Mouse (Mus musculus) limb, embryonic 12.5 days (tissue): ENCODE results near the gene Rabepk. TPM values are rescaled to one million over a fixed set of nuclear protein-coding genes. Genes with fewer than 3 reads are reported as not detected.

ENCODE experiments used
- ATAC-seq: fragments of 200-750 bp; cut with Nextera tagmentation; 2 replicates; pipeline ENCODE4 v1.8.0; 2017; ENCODE audit warnings: low read depth, moderate TSS enrichment; ENCODE audit not compliant: insufficient number of reproducible peaks, insufficient read depth, low FRiP score, low TSS enrichment
- H3K27ac ChIP-seq: fragments of 300-500 bp; sonication (generic); 2 replicates; pipeline ENCODE4 v1.5.1; 2016; ENCODE audit warnings: mild to moderate bottlenecking, moderate library complexity
- H3K27me3 ChIP-seq: fragments of 300-500 bp; sonication (generic); 2 replicates; pipeline ENCODE4 v1.6.1; 2016; ENCODE audit warnings: mild to moderate bottlenecking, moderate library complexity
- H3K36me3 ChIP-seq: fragments of 300-500 bp; sonication (generic); 2 replicates; pipeline ENCODE4 v1.6.1; 2016; ENCODE audit warnings: mild to moderate bottlenecking, moderate library complexity
- H3K4me1 ChIP-seq: fragments of 300-500 bp; sonication (generic); replicated peaks from 2 replicates; pipeline ENCODE4 v1.6.1; 2016
- H3K4me2 ChIP-seq: fragments of 300-500 bp; sonication (generic); 2 replicates; pipeline ENCODE4 v1.6.1; 2016; ENCODE audit warnings: mild to moderate bottlenecking, moderate library complexity
- H3K4me3 ChIP-seq: fragments of 300-500 bp; sonication (generic); replicated peaks from 2 replicates; pipeline ENCODE4 v1.5.1; 2016; ENCODE audit warnings: mild to moderate bottlenecking
- H3K9ac ChIP-seq: fragments of 300-500 bp; sonication (generic); replicated peaks from 2 replicates; pipeline ENCODE4 v1.6.1; 2016; ENCODE audit warnings: mild to moderate bottlenecking, moderate library complexity
- H3K9me3 ChIP-seq: fragments of 300-500 bp; sonication (generic); 2 replicates; pipeline ENCODE4 v1.6.1; 2016; ENCODE audit warnings: mild to moderate bottlenecking, moderate library complexity
- WGBS: fragments of 180-500 bp; shearing (Covaris S2); methylation state at CpG from one replicate; pipeline ENCODE4 v1.1.7; 2016; 5-methylcytosine and 5-hydroxymethylcytosine counted together
- polyA plus RNA-seq: library from polyadenylated mRNA; unstranded; fragments of >200 nt; fragmentation: Nextera tagmentation; extraction: Ambion mirVana; gene quantifications from 2 replicates; pipeline ENCODE4 v1.2.1, GENCODE M21; 2016

Gene Rabepk
- polyA plus RNA-seq, 1 experiment from 2014 or later, result 33.4 TPM

GRCm38 (mm10) chr2:34739684-34740391 lies 59.9 kb downstream of the Rabepk start:
- Histone ChIP-seq H3K9ac (no peak overlapping the region), H3K27me3 (no peaks in the 10 kb centered on the region), H3K4me2 (no peak overlapping the region), H3K36me3 (peaks cover 9% of the 10 kb centered on the region; the same call in 1 of the 2 replicates), H3K4me1 (no peaks in the 10 kb centered on the region), H3K27ac (no peak overlapping the region), H3K4me3 (no peak overlapping the region), H3K9me3 (no peaks in the 10 kb centered on the region)
- ATAC-seq, result no peak
- 74% methylated on average over 1 of the region's 1 CpGs for WGBS

- no peak overlapping the region for H3K4me2 ChIP-seq
- H3K27me3 ChIP-seq, result no peaks in the 10 kb centered on the region
- no peak for ATAC-seq
- peaks cover 13% of the 10 kb centered on the region; the same call in 1 of the 2 replicates for H3K36me3 ChIP-seq
- no peak overlapping the region for H3K27ac ChIP-seq
- H3K4me1 ChIP-seq, result no peaks in the 10 kb centered on the region
- H3K4me3 ChIP-seq, result no peak overlapping the region
- WGBS, result 64% methylated on average over 1 of the region's 1 CpGs
- H3K9me3 ChIP-seq, result no peaks in the 10 kb centered on the region
- no peak overlapping the region for H3K9ac ChIP-seq
Observed at GRCm38 (mm10) chr2:34737911-34738310, 61.8 kb downstream of the Rabepk start.

GRCm38 (mm10) chr2:34736626-34737025 lies 63.1 kb downstream of the Rabepk start:
- Histone ChIP-seq H3K4me3 (no peak overlapping the region), H3K27ac (no peak overlapping the region), H3K9me3 (no peaks in the 10 kb centered on the region), H3K36me3 (peaks cover 4% of the 10 kb centered on the region; the same call in 1 of the 2 replicates), H3K27me3 (no peaks in the 10 kb centered on the region), H3K9ac (no peak overlapping the region), H3K4me2 (no peak overlapping the region), H3K4me1 (no peaks in the 10 kb centered on the region)
- no peak for ATAC-seq
- 88% methylated on average over 1 of the region's 1 CpGs for WGBS

Other genes with a start within 250 kb of the Rabepk start
- gene Gapvd1, start 44.7 kb downstream of the Rabepk start, polyA plus RNA-seq, result 92.9 and 104 TPM in 2 replicates
- gene Hspa5, start 27.9 kb downstream of the Rabepk start, polyA plus RNA-seq, result 756 and 817 TPM in 2 replicates
- 83.0 and 86.8 TPM in 2 replicates for gene Fbxw2, start 26.4 kb upstream of the Rabepk start, polyA plus RNA-seq
- gene Gm34653, start 33.1 kb upstream of the Rabepk start, polyA plus RNA-seq, result 0.13 and 0.17 TPM in 2 replicates
- 0.15 TPM in 1 of 2 replicates, not detected in the other for gene Cutal, start 74.5 kb upstream of the Rabepk start, polyA plus RNA-seq
- gene Psmd5, start 75.1 kb upstream of the Rabepk start, polyA plus RNA-seq, result 104 TPM in 2 replicates
- 0.61 and 1.0 TPM in 2 replicates for gene Phf19, start 114.1 kb upstream of the Rabepk start, polyA plus RNA-seq
- gene Traf1, start 161.9 kb upstream of the Rabepk start, polyA plus RNA-seq, result 0.58 and 0.61 TPM in 2 replicates